Comparison of ENCODE assay signal across 34 mouse cellular contexts in genomic region chr3:16003890-16004633, GRCm38 (mm10). TPM values are rescaled to one million over a fixed set of nuclear protein-coding genes. Genes with fewer than 3 reads are reported as not detected.
DNase-seq lines count a peak whose midpoint lies in the region; ATAC-seq and TF ChIP-seq lines count a peak whose summit lies in the region.
"Had no signal": no experiment of that assay in that cellular context is flagged by ENCODE, and none has a peak within 500 bp of the region (broad histone marks: within the 10 kb centered on the region; RNA-seq: fewer than 3 reads in every experiment).

No protein-coding gene starts in this region.

- H3K4me3 ChIP-seq in lung, postnatal 0 days (ENCODE audit: low read depth, low read length) = no peak overlapping the region
- H3K4me3 ChIP-seq: embryonic facial prominence, embryonic 10.5 days; embryonic facial prominence, embryonic 13.5 days; erythroblast, embryonic 14.5 days; forebrain, embryonic 12.5 days; forebrain, embryonic 15.5 days; heart, adult 2 months; hindbrain, embryonic 12.5 days; hindbrain, embryonic 15.5 days had no signal

- no peak overlapping the region for H3K27ac ChIP-seq in lung, postnatal 0 days (ENCODE audit: low read length)
- H3K27ac ChIP-seq: embryonic facial prominence, embryonic 10.5 days; embryonic facial prominence, embryonic 13.5 days; forebrain, embryonic 12.5 days; forebrain, embryonic 15.5 days; heart, adult 2 months; hindbrain, embryonic 12.5 days; hindbrain, embryonic 15.5 days had no signal

- H3K4me1 ChIP-seq in lung, postnatal 0 days (ENCODE audit: insufficient read depth, low read depth, low read length) = no peaks in the 10 kb centered on the region
- H3K4me1 ChIP-seq: embryonic facial prominence, embryonic 10.5 days; embryonic facial prominence, embryonic 13.5 days; forebrain, embryonic 12.5 days; forebrain, embryonic 15.5 days; hindbrain, embryonic 12.5 days; hindbrain, embryonic 15.5 days had no signal

- H3K9me3 ChIP-seq in lung, postnatal 0 days (ENCODE audit: low read length) = no peaks in the 10 kb centered on the region
- H3K9me3 ChIP-seq: embryonic facial prominence, embryonic 10.5 days; embryonic facial prominence, embryonic 13.5 days; forebrain, embryonic 12.5 days; forebrain, embryonic 15.5 days; hindbrain, embryonic 12.5 days; hindbrain, embryonic 15.5 days had no signal

- H3K9ac ChIP-seq in lung, postnatal 0 days (replicated peaks; ENCODE audit: low read depth) = no peak overlapping the region
- H3K9ac ChIP-seq: embryonic facial prominence, embryonic 13.5 days; forebrain, embryonic 12.5 days; forebrain, embryonic 15.5 days; hindbrain, embryonic 12.5 days; hindbrain, embryonic 15.5 days had no signal

- no peaks in the 10 kb centered on the region for H3K36me3 ChIP-seq in lung, postnatal 0 days (ENCODE audit: insufficient read depth, low read length)
- H3K36me3 ChIP-seq: embryonic facial prominence, embryonic 10.5 days; embryonic facial prominence, embryonic 13.5 days; forebrain, embryonic 12.5 days; forebrain, embryonic 15.5 days; hindbrain, embryonic 12.5 days; hindbrain, embryonic 15.5 days had no signal

- no peak for TF ChIP-seq EP300 in lung, postnatal 0 days (IDR thresholded peaks at IDR 0.05)

- no peak for ATAC-seq in lung, postnatal 0 days
- peak; percentile 67 for ATAC-seq in monocyte, adult 5-6 weeks (replicated peaks; ENCODE audit: insufficient number of reproducible peaks, low FRiP score, low TSS enrichment, poor library complexity, severe bottlenecking)
- ATAC-seq: forebrain, embryonic 15.5 days had no signal

- TF ChIP-seq CTCF in lung, postnatal 0 days (IDR thresholded peaks at IDR 0.05) = 0 out of 2 replicates have a peak, but pooled peaks have one; percentile 5

- no peaks in the 10 kb centered on the region for H3K27me3 ChIP-seq in lung, postnatal 0 days (replicated peaks; ENCODE audit: insufficient read depth, low read length)
- H3K27me3 ChIP-seq: embryonic facial prominence, embryonic 13.5 days; forebrain, embryonic 12.5 days; forebrain, embryonic 15.5 days; hindbrain, embryonic 12.5 days; hindbrain, embryonic 15.5 days had no signal

- WGBS in lung, postnatal 0 days = 65% methylated on average over 3 of the region's 3 CpGs

- H3K4me2 ChIP-seq in lung, postnatal 0 days (replicated peaks; ENCODE audit: low read depth, low read length) = no peak overlapping the region
- H3K4me2 ChIP-seq: embryonic facial prominence, embryonic 13.5 days; forebrain, embryonic 12.5 days; forebrain, embryonic 15.5 days; heart, embryonic 11.5 days; hindbrain, embryonic 12.5 days; hindbrain, embryonic 15.5 days had no signal

- peak; percentile 24 for DNase-seq in kidney, adult 9 months
- no peak for DNase-seq in kidney, adult 8-10 months
- DNase-seq in lung, postnatal 0 days (ENCODE audit: low spot score) = no peak
- DNase-seq in lung, postnatal 25 days (ENCODE audit: low spot score) = no peak
- no peak for DNase-seq in left cerebral cortex, postnatal 4 days
- no peak for DNase-seq in heart, adult 9 months (ENCODE audit: low spot score in 2 of 2)
- DNase-seq: adrenal gland, adult 2 months; adrenal gland, postnatal 14 days; B cell, adult 2 months; cerebellum, adult 11-12 months; cerebellum, adult 8-10 months; cerebellum, postnatal 10 days; cerebellum, postnatal 36 days; embryo, embryonic 11 days; gastrocnemius, postnatal 10 days; gastrocnemius, postnatal 36 days; heart, adult 2 months had no signal

- intact Hi-C loops in left cerebral cortex, postnatal 4 days (cut with DNase I) = no loop called here

RNA-seq across cellular contexts. Expression of gene Gm5150, which starts 2.2 kb away (rescaled TPM):
- polyA plus RNA-seq in lung, postnatal 0 days (2015; fragmentation: Nextera tagmentation; extraction: Ambion mirVana) = 1.9 and 2.0 TPM in 2 replicates
- total RNA-seq in monocyte, adult 5-6 weeks (2017) = 39.3 to 72.0 TPM (median 60.7 TPM) in 3 replicates
- not detected for total RNA-seq in left cerebral cortex, postnatal 4 days (2021)
- total RNA-seq: adrenal gland, postnatal 14 days; gastrocnemius, postnatal 10 days; gastrocnemius, postnatal 36 days; granulocyte monocyte progenitor cell, adult 5-6 weeks; heart, adult 2 months; heart, postnatal 25 days; hematopoietic stem cell, adult 5-6 weeks; MEL had no signal
- polyA plus RNA-seq: adrenal gland, adult 2 months; brain, embryonic 14.5 days; cortical plate, adult 2 months; embryonic facial prominence, embryonic 10.5 days; embryonic facial prominence, embryonic 13.5 days; erythroblast, embryonic 14.5 days; forebrain, embryonic 12.5 days; forebrain, embryonic 15.5 days; heart, embryonic 11.5 days; heart, embryonic 14.5 days; heart, postnatal 0 days; hindbrain, embryonic 12.5 days; hindbrain, embryonic 15.5 days had no signal

Comparison
In these comparisons a context has a peak if more than half of its experiments do, and no peak if none do; other contexts are left out.
1. RNA of gene Gm5150, which starts 2.2 kb away (total RNA-seq): 39.3 to 72.0 TPM in monocyte, adult 5-6 weeks; not detected in left cerebral cortex, postnatal 4 days; every median in the first group is over 10 times any median in the second.